Mouse (Mus musculus) common myeloid progenitor, adult 5-6 weeks (primary cell): ENCODE measurements around the gene Draxin. TPM values are rescaled to one million over a fixed set of nuclear protein-coding genes. Genes with fewer than 3 reads are reported as not detected.
"Not testable (repeated sequence)": the region's sequence is repeated elsewhere in the genome, so short reads cannot be mapped to it uniquely, and the experiment has no call there.

ENCODE experiments used
- ATAC-seq: replicated peaks from 2 replicates; pipeline ENCODE4 v1.8.0; 2016; ENCODE audit warnings: low read depth, mild to moderate bottlenecking, moderate TSS enrichment, inconsistent platforms; ENCODE audit not compliant: poor library complexity, severe bottlenecking
- total RNA-seq: library from RNA; stranded (forward); fragments of 200-1000, 187-1606 nt; gene quantifications from 2 replicates; pipeline ENCODE4 v1.2.3, GENCODE M21; 2017

Draxin gene
- total RNA-seq, 1 experiment from 2014 or later, result 0.09 TPM

DNA sequence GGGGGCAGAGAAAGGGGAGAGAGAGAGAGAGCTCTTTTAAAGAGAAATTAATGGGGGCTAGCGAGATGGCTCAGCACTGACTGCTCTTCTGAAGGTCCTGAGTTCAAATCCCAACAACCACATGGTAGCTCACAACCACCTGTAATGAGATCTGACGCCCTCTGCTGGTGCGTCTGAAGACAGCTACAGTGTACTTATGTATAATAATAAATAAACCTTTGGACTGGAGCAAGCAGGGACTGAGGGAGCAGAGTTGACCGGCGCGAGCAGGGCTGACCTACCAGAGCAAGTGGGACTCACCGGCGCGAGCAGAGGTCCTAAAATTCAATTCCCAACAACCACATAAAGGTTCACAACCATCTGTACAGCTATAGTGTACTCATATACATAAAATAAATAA lies 10.9 kb downstream of the Draxin start:
- not testable (repeated sequence) for ATAC-seq

DNA sequence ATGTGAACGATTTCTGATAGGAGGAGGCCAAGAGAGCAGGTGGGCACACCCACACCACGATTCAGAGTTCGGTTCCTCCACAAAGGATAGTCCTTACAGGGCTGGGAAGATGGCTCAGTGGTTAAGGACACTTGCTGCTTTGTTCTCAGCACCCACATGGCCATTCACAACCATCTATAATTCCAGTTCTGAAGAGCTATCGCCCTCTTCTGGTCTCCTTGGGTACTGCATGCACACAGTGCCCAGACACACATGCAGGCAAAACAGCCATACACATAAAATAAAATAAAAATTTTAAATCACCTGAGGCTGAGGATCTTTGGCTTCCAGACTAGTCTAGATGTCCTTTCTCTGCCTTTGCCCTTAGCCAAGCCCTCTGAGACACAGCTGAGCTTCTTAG lies 13.1 kb downstream of the Draxin start:
- ATAC-seq, result no peak

- no peak for ATAC-seq
Measured at GRCm38 (mm10) chr4:148116657-148117056, 13.8 kb downstream of the Draxin start.

- ATAC-seq, result peak; percentile 68
Measured at GRCm38 (mm10) chr4:148115467-148115866, 15.0 kb downstream of the Draxin start.

GRCm38 (mm10) chr4:148114758-148115391 lies 15.6 kb downstream of the Draxin start:
- ATAC-seq, result peak; percentile 93

DNA sequence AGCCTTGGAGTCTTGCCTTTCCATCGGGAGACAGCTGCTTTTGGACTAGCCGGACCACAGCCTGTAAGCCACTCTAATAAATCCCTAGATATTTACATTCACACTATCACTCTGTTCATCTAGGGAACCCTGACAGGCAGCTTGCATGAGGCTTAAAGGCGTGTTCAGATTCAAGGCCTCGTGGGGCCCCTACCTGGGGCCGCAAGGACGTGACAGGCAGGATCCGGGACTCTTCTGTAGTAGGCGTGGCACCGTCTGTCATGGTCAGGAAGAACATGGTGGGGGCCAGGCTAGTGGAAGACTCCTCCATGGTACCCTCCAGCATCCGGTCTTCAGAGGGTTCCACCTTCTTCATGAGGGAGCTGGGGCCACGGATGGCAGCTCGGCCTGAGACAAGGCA lies 18.0 kb downstream of the Draxin start:
- no peak for ATAC-seq

DNA sequence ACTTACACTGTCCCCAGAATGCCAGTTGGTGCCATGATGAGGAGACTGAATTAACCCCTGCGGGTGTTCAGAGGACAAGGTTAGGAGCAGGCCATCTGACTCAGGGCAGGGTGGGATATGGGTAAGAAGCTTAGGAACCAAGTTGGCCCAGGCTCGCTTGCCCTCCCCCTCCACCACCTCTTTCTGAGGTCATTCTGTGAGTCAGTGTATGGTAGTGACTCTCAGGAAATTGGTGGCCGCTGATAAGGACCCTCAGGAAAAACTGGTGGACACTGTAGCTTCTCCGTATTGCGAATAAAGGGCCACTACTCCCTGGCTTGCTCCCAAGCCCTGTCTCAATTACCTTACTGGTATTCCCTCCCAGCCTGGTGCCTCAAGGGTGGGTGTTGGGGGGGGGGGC lies 21.3 kb downstream of the Draxin start:
- ATAC-seq, result peak; percentile 74

DNA sequence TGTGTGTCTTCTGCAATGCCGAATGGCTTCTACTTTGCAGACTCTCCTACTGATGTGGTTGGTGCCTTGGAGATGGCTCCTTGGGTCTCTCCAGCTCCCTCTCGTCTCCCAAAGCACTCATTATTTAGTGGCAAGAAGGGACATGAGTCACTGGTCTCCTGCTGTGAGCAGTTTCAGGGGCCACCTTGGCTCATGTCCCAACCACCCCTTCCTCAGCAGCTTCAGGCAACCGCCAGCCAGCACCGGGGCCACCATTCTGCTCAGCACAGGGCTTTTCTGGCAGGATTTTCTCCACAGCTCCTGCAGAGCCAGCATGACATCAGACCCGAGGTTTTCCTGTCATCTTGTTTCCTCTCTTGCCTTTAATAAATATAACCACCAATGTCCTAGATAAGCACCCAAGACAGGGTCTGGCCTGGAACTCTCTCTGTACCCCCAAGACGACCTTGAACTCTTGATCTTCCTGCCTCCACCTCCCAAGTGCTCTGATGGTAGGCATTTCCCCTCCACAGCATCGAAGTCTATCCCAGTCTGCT lies 21.9 kb downstream of the Draxin start:
- peak; percentile 58 for ATAC-seq

GRCm38 (mm10) chr4:148107621-148108291 lies 22.7 kb downstream of the Draxin start:
- ATAC-seq, result no peak

GRCm38 (mm10) chr4:148104146-148104545 lies 26.4 kb downstream of the Draxin start:
- no peak for ATAC-seq

- ATAC-seq, result peak; percentile 96
Measured at GRCm38 (mm10) chr4:148101801-148102527, 28.5 kb downstream of the Draxin start.

GRCm38 (mm10) chr4:148098666-148099065 lies 31.8 kb downstream of the Draxin start:
- no peak for ATAC-seq

DNA sequence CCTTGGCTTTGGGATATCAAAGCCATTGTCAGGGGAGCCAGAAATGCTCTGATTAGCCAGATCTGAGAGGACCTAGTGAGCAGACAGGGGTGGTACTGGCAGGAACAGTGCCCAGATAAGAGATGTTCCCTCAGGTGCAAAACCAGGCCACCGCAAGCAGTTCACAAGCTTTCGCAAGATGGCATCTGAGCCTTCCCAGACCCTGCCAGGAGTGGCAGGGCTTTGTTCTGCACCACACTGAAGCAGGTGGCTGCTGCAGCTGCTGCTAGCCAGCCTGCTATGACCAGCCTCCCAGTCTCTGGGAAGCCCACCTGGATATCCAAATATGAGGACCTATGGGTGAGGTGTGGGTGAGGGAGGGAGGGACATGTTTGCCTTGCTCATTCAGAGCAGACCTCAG lies 32.6 kb downstream of the Draxin start:
- ATAC-seq, result no peak

DNA sequence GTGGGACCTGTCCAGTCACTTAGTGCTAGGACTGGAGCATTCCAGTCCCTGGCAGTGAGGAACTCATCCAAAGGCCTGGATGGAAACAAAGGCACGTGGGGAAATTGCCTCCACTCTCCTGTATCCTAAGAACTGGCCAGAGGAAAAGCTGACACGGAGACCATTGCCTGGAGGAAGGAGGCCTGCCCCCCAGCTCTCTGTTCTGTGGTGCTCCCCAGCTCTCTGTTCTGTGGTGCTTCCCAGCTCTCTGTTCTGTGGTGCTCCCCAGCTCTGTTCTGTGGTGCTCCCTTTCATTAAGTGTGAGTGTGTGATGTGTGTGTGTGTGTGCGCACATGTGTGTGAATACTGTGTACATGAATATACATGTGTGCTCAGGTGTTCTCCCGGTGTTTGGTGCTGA lies 35.4 kb downstream of the Draxin start:
- no peak for ATAC-seq

- no peak for ATAC-seq
Measured at GRCm38 (mm10) chr4:148094161-148094560, 36.3 kb downstream of the Draxin start.

DNA sequence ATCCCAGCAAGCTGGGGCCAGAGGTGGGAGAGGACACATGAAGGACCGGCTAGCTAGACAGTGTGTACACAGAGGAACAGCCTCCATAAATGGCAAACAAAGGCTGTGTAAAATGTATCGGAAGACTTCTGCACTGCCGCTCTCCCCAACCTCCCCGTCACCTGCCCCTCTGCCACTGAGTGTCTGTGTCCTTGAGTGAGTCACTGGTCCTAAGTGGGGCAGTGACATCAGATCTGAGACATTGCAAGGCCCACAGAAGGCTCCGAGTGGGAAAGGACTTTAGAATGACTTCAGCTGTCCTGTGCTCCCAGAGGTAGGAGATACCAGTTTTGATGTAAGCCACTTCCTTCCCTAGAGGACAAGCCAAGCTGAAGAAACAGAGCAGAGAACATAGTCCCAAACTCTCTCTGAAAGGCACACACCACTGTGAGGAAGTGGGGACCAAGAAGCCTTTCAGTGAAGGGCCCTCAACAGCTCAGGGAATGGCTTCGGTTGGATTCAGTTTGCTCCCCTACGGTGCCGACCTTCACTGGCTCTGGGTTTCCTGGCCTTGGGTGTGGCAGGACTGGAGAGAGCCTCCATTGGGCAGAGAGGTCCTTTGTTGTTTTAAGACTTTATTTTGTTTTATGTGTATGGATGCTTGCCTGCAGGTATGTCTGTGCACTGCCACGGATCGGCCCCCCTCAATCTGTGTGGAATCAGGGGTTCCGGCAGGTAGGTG lies 37.8 kb downstream of the Draxin start:
- ATAC-seq, result no peak

DNA sequence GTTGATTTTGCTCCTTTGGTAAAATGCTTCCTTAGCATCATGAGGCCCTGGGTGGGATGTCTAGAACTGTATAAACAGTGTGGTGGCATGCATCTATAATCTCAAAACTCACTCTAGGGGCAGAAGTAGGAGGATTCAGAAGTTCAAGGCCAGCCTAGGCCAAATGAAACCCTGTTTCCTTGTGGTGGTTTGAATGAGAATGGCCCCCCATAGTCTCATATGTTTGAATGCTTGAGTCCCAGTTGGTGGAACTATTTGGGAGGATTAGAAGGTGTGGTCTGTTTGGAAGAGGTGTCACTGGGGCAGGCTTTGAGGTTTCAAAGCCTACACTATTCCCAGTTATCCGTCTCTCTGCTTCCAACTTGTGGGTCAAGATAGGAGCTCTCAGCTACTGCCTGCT lies 39.3 kb downstream of the Draxin start:
- ATAC-seq, result no peak

- ATAC-seq, result no peak
Measured at GRCm38 (mm10) chr4:148089166-148089565, 41.3 kb downstream of the Draxin start.

DNA sequence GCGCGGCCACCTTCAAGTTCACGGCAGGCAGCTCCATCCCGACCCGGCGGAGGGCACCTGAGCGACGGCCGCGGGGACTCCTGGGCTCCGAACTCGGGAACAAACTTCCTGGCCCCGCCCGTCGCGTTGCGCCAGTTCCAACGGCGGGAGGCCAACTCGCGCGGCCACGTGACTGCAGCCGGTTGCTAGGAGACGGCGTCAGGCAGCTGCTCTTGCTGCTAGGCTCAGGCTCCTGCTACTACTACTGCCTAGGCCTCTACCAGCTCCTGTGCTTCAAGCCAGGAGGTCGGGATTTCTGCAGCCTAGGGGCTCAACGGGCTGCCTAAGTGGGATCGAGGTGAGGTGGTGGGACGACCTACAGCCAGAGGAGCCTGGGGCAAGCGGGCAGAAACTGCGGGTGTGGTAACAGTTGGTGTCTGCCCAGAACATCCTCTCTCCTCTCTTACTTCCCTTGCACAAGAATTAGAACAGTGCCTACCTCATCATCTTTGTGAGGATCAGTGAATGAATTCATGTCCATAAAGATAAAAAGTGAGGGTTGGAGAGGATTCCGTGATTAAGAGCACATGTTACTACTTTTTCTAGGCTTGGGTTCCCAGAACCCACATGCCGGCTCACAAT lies 42.5 kb downstream of the Draxin start, which contains the start of gene Agtrap:
Agtrap (minus strand) TSS at position 125 of the 621 bp plus-strand sequence.
- ATAC-seq, result peak; percentile 81
